Mouse (Mus musculus) layer of hippocampus, adult 9-10 months (tissue): ENCODE results near the gene C530008M17Rik.
A peak's percentile ranks its signal among the peaks of the same experiment; 100 is the strongest.
"Not testable (repeated sequence)": the region's sequence is repeated elsewhere in the genome, so short reads cannot be mapped to it uniquely, and the experiment has no call there.

Experiments
- DNase-seq: peaks from one replicate; pipeline ENCODE4 v3.0.0; 2022; ENCODE audit warnings: low spot score

The C530008M17Rik gene

GRCm38 (mm10) chr5:76905405-76906154 lies 249.3 kb downstream of the C530008M17Rik start, which contains the start of gene Aasdh:
Gene Aasdh, minus strand, starts transcription at chr5:76905514.
- peak; percentile 78 for DNase-seq

- DNase-seq: no peak
Measured at GRCm38 (mm10) chr5:76906155-76906499, 249.8 kb downstream of the C530008M17Rik start.

DNA sequence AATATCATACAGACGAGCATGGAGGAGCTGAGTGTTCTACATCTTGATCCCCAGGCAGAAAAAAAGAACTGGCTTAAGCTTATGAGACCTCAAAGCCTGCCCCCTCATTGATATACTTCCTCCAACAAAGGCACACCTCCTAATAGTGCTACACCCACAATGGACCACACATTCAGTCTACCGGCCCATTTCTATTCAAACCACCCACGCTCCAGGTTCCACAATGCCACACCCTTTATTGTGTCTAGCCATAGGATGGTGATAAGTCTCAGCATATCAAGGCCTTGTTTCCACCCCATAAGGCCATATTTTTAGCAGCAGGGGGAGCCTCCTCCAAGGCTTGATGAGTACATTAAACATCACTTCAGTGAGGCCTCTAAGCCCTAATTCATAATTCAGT lies 254.5 kb downstream of the C530008M17Rik start:
- no peak for DNase-seq

DNA sequence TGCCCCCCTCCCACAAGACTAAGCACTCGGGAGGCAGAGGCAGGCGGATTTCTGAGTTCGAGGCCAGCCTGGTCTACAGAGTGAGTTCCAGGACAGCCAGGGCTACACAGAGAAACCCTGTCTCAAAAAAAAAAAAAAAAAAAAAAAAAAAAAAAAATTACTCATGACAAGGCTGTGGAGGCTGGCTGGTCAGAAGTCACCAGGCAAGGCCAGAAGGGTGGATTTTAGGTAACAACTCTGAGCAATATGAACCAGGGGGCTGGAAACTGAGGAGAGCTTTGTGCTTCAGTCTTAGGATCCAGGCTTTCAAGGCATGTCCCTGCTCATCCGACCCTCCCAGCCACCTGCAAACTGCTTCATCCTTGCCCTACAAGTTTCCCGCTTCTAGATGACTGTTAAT lies 256.2 kb downstream of the C530008M17Rik start:
- DNase-seq: not testable (repeated sequence)

- DNase-seq: no peak
Measured at GRCm38 (mm10) chr5:76922833-76923232, 266.5 kb downstream of the C530008M17Rik start.
